Mouse (Mus musculus) Muller cell, postnatal 12 days (primary cell): ENCODE measurements at regions not wholly inside any gene's neighbourhood (a gene's known extent, or its start where the extent isn't known, plus 50 kb on each side); places are given as distances from the start of the nearest gene placed in this dataset.

Source experiments
- DNase-seq: peaks from one replicate; pipeline ENCODE4 v3.0.0-alpha.2; 2015; ENCODE audit errors: inconsistent ontology term

DNA sequence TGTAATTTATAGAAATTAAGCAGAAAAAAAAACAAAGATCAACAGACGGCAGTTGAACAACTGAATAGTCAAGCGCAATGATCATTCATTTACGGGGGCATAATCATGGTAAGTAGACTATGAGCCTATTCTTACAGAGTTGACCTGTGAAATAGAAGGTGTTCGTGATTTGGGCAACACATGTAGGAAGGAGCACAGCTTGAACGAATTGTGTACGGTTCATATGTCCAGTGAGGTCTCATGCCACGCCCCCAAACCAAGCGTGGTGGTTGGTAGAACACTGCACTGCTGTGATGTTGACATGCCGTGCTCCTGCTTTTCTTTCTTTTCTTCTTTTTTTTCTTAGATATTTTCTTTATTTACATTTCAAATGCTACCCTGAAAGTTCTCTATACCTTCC lies 563.1 kb downstream of the Etv1 start:
- no peak for DNase-seq

DNA sequence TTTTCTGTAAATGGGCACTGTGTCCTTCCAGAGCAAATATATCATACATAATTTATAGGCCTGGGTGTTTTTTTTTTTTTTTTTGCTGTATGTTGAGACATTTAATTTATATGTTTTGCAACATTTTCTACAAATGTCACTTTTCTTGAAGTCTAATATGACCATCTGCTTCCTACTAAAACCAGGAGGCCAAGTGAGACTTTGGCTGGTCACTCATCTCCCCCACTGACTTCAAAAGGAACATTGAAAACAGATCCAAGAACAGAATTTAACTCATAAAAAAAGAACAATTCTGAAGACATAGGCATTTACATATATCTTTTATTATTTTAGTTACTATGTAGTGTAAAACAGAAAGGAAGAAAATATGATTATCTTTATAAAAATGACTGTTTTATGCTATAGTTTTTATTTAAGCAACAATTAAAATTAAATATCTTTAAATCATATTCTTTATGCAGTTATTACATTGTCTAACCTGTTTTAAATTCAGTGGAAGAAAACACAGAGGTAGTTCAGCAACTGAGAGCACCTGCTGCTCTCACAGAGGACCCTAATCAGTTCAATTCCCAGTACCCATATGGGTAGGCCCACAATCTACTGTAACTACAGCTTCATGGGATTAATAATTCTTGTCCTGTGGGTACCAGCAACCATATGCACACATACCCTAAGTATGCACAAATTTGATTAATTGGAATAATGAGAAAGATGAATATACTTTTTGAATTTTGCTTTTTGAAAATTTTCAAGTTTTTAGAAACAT lies 592.5 kb downstream of the Etv1 start:
- DNase-seq = no peak

DNA sequence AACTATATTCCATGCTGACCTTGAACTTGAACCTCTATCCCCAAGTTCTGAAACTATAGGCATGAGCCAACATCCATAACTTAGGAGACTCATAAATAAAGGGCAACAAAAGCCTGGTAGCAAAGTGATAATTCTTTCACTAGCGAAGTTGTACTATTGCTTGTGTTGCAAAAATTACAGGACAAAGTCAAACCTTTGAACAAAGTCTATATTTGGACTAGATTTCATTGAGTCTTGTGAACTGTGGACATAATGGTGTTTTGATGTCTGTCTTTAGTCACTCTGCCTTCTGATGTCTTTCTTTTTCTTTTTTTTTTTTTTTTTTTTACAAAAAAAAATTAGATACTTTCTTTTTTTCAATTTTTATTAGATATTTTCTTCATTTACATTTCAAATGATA lies 594.5 kb downstream of the Etv1 start:
- no peak for DNase-seq
